In genomic region chr1:165935466-165935818, GRCm38 (mm10) we compare ENCODE assay signal across 15 mouse cellular contexts.
DNase-seq lines count a peak whose midpoint lies in the region; ATAC-seq and TF ChIP-seq lines count a peak whose summit lies in the region.
"Had no signal": no experiment of that assay in that cellular context is flagged by ENCODE, and none has a peak within 500 bp of the region (broad histone marks: within the 10 kb centered on the region; RNA-seq: fewer than 3 reads in every experiment).

No protein-coding gene starts in this region.

- ATAC-seq in forebrain, postnatal 0 days = no peak; the same call in 1 of the 2 replicates
- ATAC-seq in midbrain, embryonic 14.5 days (ENCODE audit: low FRiP score, low TSS enrichment) = no peak; the same call in 1 of the 2 replicates
- no peak for ATAC-seq in granulocyte monocyte progenitor cell, adult 5-6 weeks (replicated peaks; ENCODE audit: poor library complexity, severe bottlenecking)
- ATAC-seq: intestine, postnatal 0 days had no signal

- 2% methylated on average over 2 of the region's 2 CpGs for WGBS in forebrain, postnatal 0 days
- 9% methylated on average over 2 of the region's 2 CpGs for WGBS in midbrain, embryonic 14.5 days

- peak; percentile 62 for DNase-seq in retina, adult 2 months (ENCODE audit: low read depth, low spot score)
- DNase-seq in retina, postnatal 1 day = no peak
- no peak for DNase-seq in forebrain, postnatal 0 days
- DNase-seq in midbrain, embryonic 14.5 days = no peak
- no peak for DNase-seq in heart, adult 8-10 months (ENCODE audit: low spot score)
- no peak for DNase-seq in thymus, postnatal 0 days (ENCODE audit: low spot score)
- DNase-seq: cerebellum, postnatal 14 days; heart, adult 11 months; heart, postnatal 10 days; liver, embryonic 13.5 days; right cerebral cortex, postnatal 14 days; thymus, postnatal 14 days had no signal

- no peak for TF ChIP-seq CTCF in forebrain, postnatal 0 days (IDR thresholded peaks at IDR 0.05; ENCODE audit: low read depth)

- H3K27me3 ChIP-seq in forebrain, postnatal 0 days (ENCODE audit: insufficient read depth, low read length) = no peaks in the 10 kb centered on the region
- H3K27me3 ChIP-seq in midbrain, embryonic 14.5 days (ENCODE audit: control insufficient read depth, insufficient read depth, low read length) = no peaks in the 10 kb centered on the region
- H3K27me3 ChIP-seq: embryonic facial prominence, embryonic 13.5 days; liver, embryonic 13.5 days had no signal

- 0 out of 2 replicates have a peak, but pooled peaks cover 4% of the 10 kb centered on the region for H3K4me1 ChIP-seq in forebrain, postnatal 0 days (ENCODE audit: insufficient read depth)
- H3K4me1 ChIP-seq in midbrain, embryonic 14.5 days (ENCODE audit: control insufficient read depth, insufficient read depth, low read length) = peaks cover 21% of the 10 kb centered on the region; the same call in 1 of the 2 replicates

- no peak overlapping the region for H3K9ac ChIP-seq in forebrain, postnatal 0 days
- no peak overlapping the region for H3K9ac ChIP-seq in midbrain, embryonic 14.5 days (replicated peaks; ENCODE audit: low read length)
- H3K9ac ChIP-seq: embryonic facial prominence, embryonic 13.5 days; liver, embryonic 13.5 days had no signal

- no peaks in the 10 kb centered on the region for H3K9me3 ChIP-seq in forebrain, postnatal 0 days (ENCODE audit: low read length)
- no peaks in the 10 kb centered on the region for H3K9me3 ChIP-seq in midbrain, embryonic 14.5 days (ENCODE audit: control insufficient read depth, low read length)
- H3K9me3 ChIP-seq: embryonic facial prominence, embryonic 13.5 days; liver, embryonic 13.5 days had no signal

- H3K4me3 ChIP-seq in forebrain, postnatal 0 days (ENCODE audit: low read depth, low read length) = no peak overlapping the region
- H3K4me3 ChIP-seq in midbrain, embryonic 14.5 days (replicated peaks; ENCODE audit: low read depth, low read length) = no peak overlapping the region
- H3K4me3 ChIP-seq: embryonic facial prominence, embryonic 13.5 days; liver, embryonic 13.5 days had no signal

- H3K27ac ChIP-seq in forebrain, postnatal 0 days (ENCODE audit: low read depth, low read length) = peak overlapping the region; percentile 82
- peak overlapping the region; percentile 43 for H3K27ac ChIP-seq in midbrain, embryonic 14.5 days (replicated peaks; ENCODE audit: low read depth, low read length)
- H3K27ac ChIP-seq: embryonic facial prominence, embryonic 13.5 days; liver, embryonic 13.5 days had no signal

- peak overlapping the region; percentile 11 for H3K4me2 ChIP-seq in forebrain, postnatal 0 days (ENCODE audit: low read depth)
- 0 out of 2 replicates have a peak overlapping the region, but pooled peaks have one; percentile 0 for H3K4me2 ChIP-seq in midbrain, embryonic 14.5 days (ENCODE audit: low read length)
- H3K4me2 ChIP-seq: embryonic facial prominence, embryonic 13.5 days; liver, embryonic 13.5 days had no signal

- no peaks in the 10 kb centered on the region for H3K36me3 ChIP-seq in forebrain, postnatal 0 days (ENCODE audit: insufficient read depth)
- no peaks in the 10 kb centered on the region for H3K36me3 ChIP-seq in midbrain, embryonic 14.5 days (ENCODE audit: control insufficient read depth, insufficient read depth, low read length)
- H3K36me3 ChIP-seq: embryonic facial prominence, embryonic 13.5 days; liver, embryonic 13.5 days had no signal
